Mouse (Mus musculus) CD4-positive naive resting alpha-beta T cell, adult 57 days (primary cell): ENCODE measurements around the gene Fam241b. TPM values are rescaled to one million over a fixed set of nuclear protein-coding genes. Genes with fewer than 3 reads are reported as not detected.

Source experiments
- total RNA-seq: library from RNA; stranded (reverse); gene quantifications from one replicate; pipeline ENCODE4 v1.2.4, GENCODE M21; 2023

The Fam241b gene
- total RNA-seq, result 3.1 TPM

DNA sequence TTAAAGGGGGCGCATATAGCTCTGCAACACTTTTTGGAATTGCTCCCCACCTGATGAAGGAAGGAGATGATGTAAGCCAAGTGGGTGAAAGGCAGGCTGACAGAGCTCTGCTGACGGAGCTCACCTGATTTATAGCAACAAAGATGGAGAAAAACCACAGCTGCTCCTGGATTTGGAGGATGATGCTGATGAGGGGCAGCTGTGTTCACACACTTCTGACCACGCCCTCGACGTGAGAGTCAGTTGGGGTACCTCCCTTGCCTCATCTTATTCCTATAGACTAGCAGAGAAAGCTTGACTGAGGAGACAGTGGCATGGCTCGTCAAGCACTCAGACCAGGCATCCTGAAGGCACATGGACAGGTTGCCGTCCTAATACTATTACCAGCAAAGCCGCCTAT is at the start of gene Fam241b:
Gene Fam241b, minus strand, starts transcription at position 101 of the 400 bp plus-strand sequence.

DNA sequence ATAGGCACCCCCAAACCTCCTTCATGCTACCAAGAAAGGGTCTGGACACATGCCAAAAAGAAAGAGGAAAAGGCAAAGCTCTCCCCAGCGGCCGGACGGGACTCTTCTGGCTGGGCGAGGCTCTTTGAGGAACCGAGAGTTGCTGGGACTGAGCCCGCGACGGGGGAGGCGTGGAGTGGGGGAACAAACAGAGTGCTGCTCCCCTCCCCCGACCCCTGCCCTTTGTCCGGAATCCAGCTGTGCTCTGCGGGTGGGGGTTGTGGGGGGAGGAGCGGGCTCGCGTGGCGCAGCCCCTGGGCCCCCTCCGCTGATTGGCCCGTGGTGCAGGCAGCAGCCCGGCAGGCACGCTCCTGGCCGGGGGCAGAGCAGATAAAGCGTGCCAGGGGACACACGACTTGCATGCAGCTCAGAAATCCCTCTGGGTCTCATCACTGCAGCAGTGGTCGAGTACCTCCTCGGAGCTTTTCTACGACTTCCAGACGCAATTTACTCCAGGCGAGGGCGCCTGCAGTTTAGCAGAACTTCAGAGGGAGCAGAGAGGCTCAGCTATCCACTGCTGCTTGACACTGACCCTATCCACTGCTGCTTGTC is 10.9 kb downstream of the Fam241b start, which contains the start of gene Neurog3:
Gene Neurog3, plus strand, starts transcription at position 400 of the 591 bp plus-strand sequence.

Other genes with a start within 250 kb of the Fam241b start
- gene Col13a1, start 164.8 kb downstream of the Fam241b start, total RNA-seq, result not detected
- gene Neurog3, start 10.8 kb downstream of the Fam241b start, total RNA-seq, result not detected
- 5.7 TPM for gene Tspan15, start 87.3 kb upstream of the Fam241b start, total RNA-seq
- gene Tacr2, start 108.5 kb upstream of the Fam241b start, total RNA-seq, result not detected
- 67.3 TPM for gene Hk1, start 236.0 kb upstream of the Fam241b start, total RNA-seq